Mouse (Mus musculus): ENCODE results near the gene Zfp612.

GRCm38 (mm10) chr8:110034331-110034730 lies 45.2 kb upstream of the Zfp612 start:
- TF ChIP-seq CTCF (IDR thresholded peaks at IDR 0.05) = no peak
- TF ChIP-seq EP300 (IDR thresholded peaks at IDR 0.05) = no peak

Measured in lung, postnatal 0 days (tissue).